ENCODE assay signal across 8 mouse cellular contexts in genomic region chr13:31806428-31806832, GRCm38 (mm10). TPM values are rescaled to one million over a fixed set of nuclear protein-coding genes. Genes with fewer than 3 reads are reported as not detected.
DNase-seq lines count a peak whose midpoint lies in the region; ATAC-seq lines count a peak whose summit lies in the region.

TSS of gene Foxc1 (plus strand) at chr13:31806633.

- H3K27me3 ChIP-seq in forebrain, embryonic 11.5 days (ENCODE audit: control insufficient read depth, insufficient read depth, low read length), result peaks cover 82% of the 10 kb centered on the region
- H3K27me3 ChIP-seq in heart, embryonic 16.5 days (ENCODE audit: control insufficient read depth, insufficient read depth, low read length), result peaks cover 44% of the 10 kb centered on the region
- H3K27me3 ChIP-seq in lung, embryonic 16.5 days (ENCODE audit: control insufficient read depth, insufficient read depth, low read depth, low read length), result peaks cover 84% of the 10 kb centered on the region

- peaks cover 21% of the 10 kb centered on the region for H3K4me1 ChIP-seq in forebrain, embryonic 11.5 days (replicated peaks; ENCODE audit: control insufficient read depth, insufficient read depth, low read length)
- peaks cover 19% of the 10 kb centered on the region for H3K4me1 ChIP-seq in heart, embryonic 16.5 days (ENCODE audit: control insufficient read depth, insufficient read depth, low read length)
- H3K4me1 ChIP-seq in lung, embryonic 16.5 days (replicated peaks; ENCODE audit: control insufficient read depth, insufficient read depth, low read length), result peaks cover 29% of the 10 kb centered on the region

- H3K4me3 ChIP-seq in forebrain, embryonic 11.5 days (ENCODE audit: low read depth, low read length), result peak within 1 kb of the TSS; percentile 48
- peak within 1 kb of the TSS; percentile 79 for H3K4me3 ChIP-seq in heart, embryonic 16.5 days (ENCODE audit: low read length)
- peak within 1 kb of the TSS; percentile 62 for H3K4me3 ChIP-seq in lung, embryonic 16.5 days (ENCODE audit: low read length)

- peak within 1 kb of the TSS; percentile 62 for H3K9ac ChIP-seq in forebrain, embryonic 11.5 days (ENCODE audit: low read length)
- H3K9ac ChIP-seq in heart, embryonic 16.5 days (ENCODE audit: low read length), result peak within 1 kb of the TSS; percentile 84
- peak within 1 kb of the TSS; percentile 70 for H3K9ac ChIP-seq in lung, embryonic 16.5 days (ENCODE audit: low read length)

- peak; percentile 90 for ATAC-seq in forebrain, embryonic 11.5 days (replicated peaks; ENCODE audit: low FRiP score)
- peak; percentile 88 for ATAC-seq in heart, embryonic 16.5 days (replicated peaks; ENCODE audit: extremely low read depth, insufficient read depth, low FRiP score)
- peak; percentile 94 for ATAC-seq in lung, embryonic 16.5 days (ENCODE audit: low read depth)

- no peaks in the 10 kb centered on the region for H3K36me3 ChIP-seq in forebrain, embryonic 11.5 days (ENCODE audit: control insufficient read depth, insufficient read depth, low read length)
- no peaks in the 10 kb centered on the region for H3K36me3 ChIP-seq in heart, embryonic 16.5 days (ENCODE audit: control insufficient read depth, insufficient read depth)
- no peaks in the 10 kb centered on the region for H3K36me3 ChIP-seq in lung, embryonic 16.5 days (ENCODE audit: control insufficient read depth, insufficient read depth, low read length)

- no peaks in the 10 kb centered on the region for H3K9me3 ChIP-seq in forebrain, embryonic 11.5 days (ENCODE audit: control insufficient read depth, low read length)
- no peaks in the 10 kb centered on the region for H3K9me3 ChIP-seq in heart, embryonic 16.5 days (replicated peaks; ENCODE audit: control insufficient read depth, low read length)
- H3K9me3 ChIP-seq in lung, embryonic 16.5 days (ENCODE audit: control insufficient read depth, low read length), result no peaks in the 10 kb centered on the region

- WGBS in forebrain, embryonic 11.5 days, result 0% methylated on average over 32 of the region's 40 CpGs
- WGBS in heart, embryonic 16.5 days, result 0% methylated on average over 36 of the region's 40 CpGs
- 0% methylated on average over 40 of the region's 40 CpGs for WGBS in lung, embryonic 16.5 days

- DNase-seq in CD4-positive, CD25-positive, alpha-beta regulatory T cell, adult 2 months (ENCODE audit: low read depth, low spot score), result peak; percentile 42
- peak; percentile 95 for DNase-seq in adrenal gland, postnatal 14 days
- peak; percentile 87 for DNase-seq in forebrain, embryonic 11.5 days (ENCODE audit: low spot score)
- peak; percentile 90 to 95 for DNase-seq in kidney, postnatal 25 days
- DNase-seq in ovary, postnatal 36 days (ENCODE audit: low spot score), result peak; percentile 85
- no peak for DNase-seq in c-Kit-positive CD71-positive TER-119-positive erythroid progenitor cells, embryonic 14.5 days (ENCODE audit: low spot score)

- H3K4me2 ChIP-seq in forebrain, embryonic 11.5 days (ENCODE audit: low read depth, low read length, severe bottlenecking), result peak within 1 kb of the TSS; percentile 87
- peak within 1 kb of the TSS; percentile 95 for H3K4me2 ChIP-seq in heart, embryonic 16.5 days (ENCODE audit: low read depth, low read length)
- peak within 1 kb of the TSS; percentile 99 for H3K4me2 ChIP-seq in lung, embryonic 16.5 days (ENCODE audit: low read depth, low read length)

- peak within 1 kb of the TSS; percentile 64 for H3K27ac ChIP-seq in forebrain, embryonic 11.5 days (ENCODE audit: low read depth, low read length)
- H3K27ac ChIP-seq in heart, embryonic 16.5 days (ENCODE audit: low read length), result peak within 1 kb of the TSS; percentile 94
- peak within 1 kb of the TSS; percentile 39; the same call in 1 of the 2 replicates for H3K27ac ChIP-seq in lung, embryonic 16.5 days (ENCODE audit: low read length)

RNA-seq across cellular contexts. Expression of gene Foxc1, which starts in this region (rescaled TPM):
- total RNA-seq in adrenal gland, postnatal 14 days (2021), result 7.1 TPM in 2 replicates
- 5.0 and 5.5 TPM in 2 replicates for polyA plus RNA-seq in forebrain, embryonic 11.5 days (2014; fragmentation: Nextera tagmentation; extraction: Ambion mirVana)
- 0.77 and 1.0 TPM in 2 replicates for polyA plus RNA-seq in heart, embryonic 16.5 days (2015; fragmentation: Nextera tagmentation; extraction: Ambion mirVana)
- 0.24 and 0.30 TPM in 2 replicates for polyA plus RNA-seq in lung, embryonic 16.5 days (2015; fragmentation: Nextera tagmentation; extraction: Ambion mirVana)

Comparison
In these comparisons a context has a peak if more than half of its experiments do, and no peak if none do; other contexts are left out.
1. Peak in ATAC-seq, H3K4me3 ChIP-seq, H3K27ac ChIP-seq, H3K9ac ChIP-seq and H3K4me2 ChIP-seq in lung, embryonic 16.5 days; RNA of the gene not detected or under 1 TPM.
2. H3K27ac ChIP-seq: peak in every context shown above with its lines; median percentile 94 in heart, embryonic 16.5 days; 64 in forebrain, embryonic 11.5 days; 39 in lung, embryonic 16.5 days.